In the genomic region with DNA sequence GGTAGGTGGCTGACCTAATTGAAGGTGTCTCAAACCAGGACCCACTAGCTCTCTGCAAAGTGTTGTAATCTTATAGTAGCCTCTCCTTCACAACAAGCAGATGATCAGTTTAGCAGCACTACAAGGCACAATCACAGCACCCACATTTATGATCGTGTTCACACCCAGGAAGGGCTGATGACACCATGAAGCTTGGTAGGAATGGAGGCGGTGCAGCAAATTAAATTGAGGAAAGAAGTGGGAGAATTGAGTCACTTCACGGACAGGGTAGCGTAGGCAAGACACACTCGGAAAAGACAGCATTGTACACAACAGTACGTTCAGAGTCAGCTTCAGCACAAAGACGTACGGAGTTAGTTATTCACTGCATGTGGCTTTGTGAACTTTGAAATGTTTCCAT, we compare ENCODE assay signal across 13 mouse cellular contexts.
"Had no signal": no experiment of that assay in that cellular context is flagged by ENCODE, and none has a peak within 500 bp of the region (broad histone marks: within the 10 kb centered on the region; RNA-seq: fewer than 3 reads in every experiment).

No protein-coding gene starts in this region.

- H3K4me2 ChIP-seq: limb, embryonic 13.5 days; midbrain, embryonic 12.5 days; neural tube, embryonic 13.5 days; stomach, embryonic 15.5 days had no signal

- H3K36me3 ChIP-seq: limb, embryonic 13.5 days; midbrain, embryonic 12.5 days; neural tube, embryonic 13.5 days; stomach, embryonic 15.5 days had no signal

- DNase-seq: kidney, adult 18-20 months; kidney, postnatal 10 days; kidney, postnatal 4 days; lung, adult 18-20 months; thymus, postnatal 4 days had no signal

- H3K9ac ChIP-seq: limb, embryonic 13.5 days; liver, embryonic 14.5 days; midbrain, embryonic 12.5 days; neural tube, embryonic 13.5 days; stomach, embryonic 15.5 days had no signal

- H3K27me3 ChIP-seq: limb, embryonic 13.5 days; neural tube, embryonic 13.5 days; stomach, embryonic 15.5 days had no signal

- H3K27ac ChIP-seq: hindbrain, postnatal 0 days; layer of hippocampus, adult 2 months; limb, embryonic 13.5 days; liver, embryonic 14.5 days; midbrain, embryonic 12.5 days; neural tube, embryonic 13.5 days; stomach, embryonic 15.5 days had no signal

- H3K4me1 ChIP-seq: stomach, embryonic 15.5 days had no signal

- H3K9me3 ChIP-seq: limb, embryonic 13.5 days; midbrain, embryonic 12.5 days; neural tube, embryonic 13.5 days; stomach, embryonic 15.5 days had no signal

- H3K4me3 ChIP-seq: layer of hippocampus, adult 2 months; limb, embryonic 13.5 days; midbrain, embryonic 12.5 days; neural tube, embryonic 13.5 days; stomach, embryonic 15.5 days had no signal

- ATAC-seq: hindbrain, postnatal 0 days; midbrain, embryonic 16.5 days had no signal
